Mouse (Mus musculus) heart, embryonic 14.5 days (tissue): ENCODE results near the gene Slc15a1. TPM values are rescaled to one million over a fixed set of nuclear protein-coding genes. Genes with fewer than 3 reads are reported as not detected.

Experiments
- ATAC-seq: fragments of 200-750 bp; cut with Nextera tagmentation; 2 replicates; pipeline ENCODE4 v1.8.0; 2017; ENCODE audit warnings: low read depth, moderate TSS enrichment; ENCODE audit not compliant: insufficient number of reproducible peaks, insufficient read depth, low FRiP score
- H3K27ac ChIP-seq, 2 experiments: fragments of 200-500 bp in 1 of 2; fragments of 300-500 bp in 1 of 2; sonication (generic) in 1 of 2; replicated peaks in 1 of 2; 2 replicates each; pipeline ENCODE4 v1.5.1; 2012 to 2014; ENCODE audit warnings: low read depth in 2 of 2, low read length in 2 of 2, control low read depth in 1 of 2, mild to moderate bottlenecking in 1 of 2, mixed read lengths in 1 of 2; ENCODE audit not compliant: control insufficient read depth in 1 of 2, insufficient read depth in 1 of 2
- H3K27me3 ChIP-seq: fragments of 300-500 bp; sonication (generic); 2 replicates; pipeline ENCODE4 v1.6.1; 2014; ENCODE audit warnings: mild to moderate bottlenecking, low read length, control low read depth; ENCODE audit not compliant: control insufficient read depth, insufficient read depth
- H3K36me3 ChIP-seq: fragments of 300-500 bp; sonication (generic); 2 replicates; pipeline ENCODE4 v1.6.1; 2014; ENCODE audit warnings: mild to moderate bottlenecking, control low read depth, low read length, mixed read lengths; ENCODE audit not compliant: control insufficient read depth, insufficient read depth
- H3K4me1 ChIP-seq, 2 experiments: fragments of 200-500 bp in 1 of 2; fragments of 300-500 bp in 1 of 2; sonication (generic) in 1 of 2; 2 replicates each; pipeline ENCODE4 v1.6.1; 2012 to 2014; ENCODE audit warnings: low read length in 2 of 2, control low read depth in 1 of 2, mixed read lengths in 1 of 2; ENCODE audit not compliant: control insufficient read depth in 2 of 2, insufficient read depth in 2 of 2
- H3K4me2 ChIP-seq: fragments of 300-500 bp; sonication (generic); 2 replicates; pipeline ENCODE4 v1.6.1; 2014; ENCODE audit warnings: mild to moderate bottlenecking, low read length
- H3K4me3 ChIP-seq, 2 experiments: fragments of 200-500 bp in 1 of 2; fragments of 300-500 bp in 1 of 2; sonication (generic) in 1 of 2; 2 replicates each; pipeline ENCODE4 v1.5.1; 2012 to 2014; ENCODE audit warnings: low read length in 2 of 2, mild to moderate bottlenecking in 2 of 2, control low read depth in 1 of 2, low read depth in 1 of 2, moderate library complexity in 1 of 2; ENCODE audit not compliant: control insufficient read depth in 1 of 2, insufficient read depth in 1 of 2
- H3K9ac ChIP-seq: fragments of 300-500 bp; sonication (generic); 2 replicates; pipeline ENCODE4 v1.6.1; 2014; ENCODE audit warnings: mild to moderate bottlenecking, low read length
- H3K9me3 ChIP-seq: fragments of 300-500 bp; sonication (generic); 2 replicates; pipeline ENCODE4 v1.6.1; 2016; ENCODE audit warnings: low read length, control low read depth; ENCODE audit not compliant: control insufficient read depth
- WGBS: fragments of 180-500 bp; shearing (Covaris S2); extraction: QIAGEN DNeasy Blood & Tissue Kit; methylation state at CpG from one replicate; pipeline ENCODE4 v1.1.7; 2014; 5-methylcytosine and 5-hydroxymethylcytosine counted together
- polyA plus RNA-seq: library from polyadenylated mRNA; unstranded; fragments of >200 nt; fragmentation: Nextera tagmentation; extraction: Ambion mirVana; gene quantifications from 2 replicates; pipeline ENCODE4 v1.2.1, GENCODE M21; 2014

Slc15a1 gene
- polyA plus RNA-seq, 1 experiment from 2014 or later = 0.09 TPM

GRCm38 (mm10) chr14:121541262-121541661 lies 36.2 kb upstream of the Slc15a1 start:
- no peak overlapping the region for H3K4me2 ChIP-seq
- 39% methylated on average over 7 of the region's 7 CpGs for WGBS
- H3K27ac ChIP-seq = no peak overlapping the region
- peaks cover 7 to 14% of the 10 kb centered on the region in 2 experiments; a peak in 3 of 4 replicates for H3K4me1 ChIP-seq
- no peak for ATAC-seq
- H3K36me3 ChIP-seq = 0 out of 2 replicates have a peak, but pooled peaks cover 6% of the 10 kb centered on the region
- no peaks in the 10 kb centered on the region for H3K9me3 ChIP-seq
- no peak overlapping the region for H3K4me3 ChIP-seq
- no peak overlapping the region for H3K9ac ChIP-seq
- no peaks in the 10 kb centered on the region for H3K27me3 ChIP-seq

GRCm38 (mm10) chr14:121534501-121534900 lies 29.4 kb upstream of the Slc15a1 start:
- H3K27ac ChIP-seq = no peak overlapping the region
- no peaks in the 10 kb centered on the region for H3K9me3 ChIP-seq
- H3K4me3 ChIP-seq = no peak overlapping the region
- no peak overlapping the region for H3K9ac ChIP-seq
- no peaks in the 10 kb centered on the region for H3K27me3 ChIP-seq
- no peak for ATAC-seq
- no peaks in the 10 kb centered on the region for H3K36me3 ChIP-seq
- 72% methylated on average over 3 of the region's 3 CpGs for WGBS
- 0 out of 4 replicates have a peak, but pooled peaks cover 0 to 6% of the 10 kb centered on the region in 2 experiments for H3K4me1 ChIP-seq
- no peak overlapping the region for H3K4me2 ChIP-seq

DNA sequence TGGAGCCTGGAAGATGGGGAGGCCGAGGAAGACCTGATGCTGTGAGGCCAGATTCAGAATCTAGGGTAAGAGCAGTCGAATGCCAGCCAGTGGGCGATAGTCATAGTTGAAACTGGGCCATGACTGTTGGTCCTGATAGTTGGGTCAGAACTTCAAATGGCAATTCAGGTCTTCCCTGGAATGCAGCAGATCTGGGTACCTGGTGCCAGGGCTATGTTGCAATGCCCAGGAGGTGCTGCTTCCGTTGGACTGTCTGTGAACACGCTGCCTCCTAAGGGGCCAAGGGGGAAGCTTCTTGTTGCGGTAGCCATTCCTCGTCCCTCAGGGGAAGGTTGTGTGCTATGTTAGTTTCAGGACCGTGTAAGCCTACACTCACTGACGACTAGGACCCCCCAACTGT lies 25.8 kb upstream of the Slc15a1 start:
- Histone ChIP-seq H3K36me3 (no peaks in the 10 kb centered on the region), H3K4me1 (no peaks in the 10 kb centered on the region), H3K27me3 (no peaks in the 10 kb centered on the region), H3K27ac (no peak overlapping the region), H3K4me2 (no peak overlapping the region), H3K9me3 (no peaks in the 10 kb centered on the region), H3K9ac (no peak overlapping the region), H3K4me3 (no peak overlapping the region)
- ATAC-seq = no peak
- WGBS = 82% methylated on average over 9 of the region's 9 CpGs

- ATAC-seq = no peak
- WGBS = 75% methylated on average over 3 of the region's 3 CpGs
- no peak overlapping the region for H3K4me2 ChIP-seq
Observed at GRCm38 (mm10) chr14:121527883-121528282, 22.8 kb upstream of the Slc15a1 start.

DNA sequence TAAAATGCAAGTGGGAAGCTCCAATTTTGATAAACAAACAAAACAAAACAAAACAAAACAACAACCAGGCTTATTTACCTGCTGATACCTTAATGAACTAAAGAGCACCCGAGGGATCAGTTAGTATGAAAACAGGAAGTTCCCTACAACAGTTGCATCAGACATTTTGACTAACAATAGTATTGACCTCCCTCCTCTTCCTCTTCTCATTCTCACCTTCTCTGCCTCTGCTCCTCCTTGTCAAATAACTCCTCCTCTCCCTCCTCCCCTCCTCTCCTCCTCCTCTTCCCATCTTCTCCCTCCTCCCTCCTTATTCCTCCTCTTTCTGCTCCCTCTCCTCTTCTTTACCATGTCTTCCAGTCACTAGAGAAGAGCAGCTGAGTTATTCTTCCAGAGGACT lies 22.1 kb upstream of the Slc15a1 start:
- Histone ChIP-seq H3K9ac (no peak overlapping the region), H3K36me3 (no peaks in the 10 kb centered on the region), H3K9me3 (no peaks in the 10 kb centered on the region), H3K27ac (no peak overlapping the region), H3K4me3 (no peak overlapping the region), H3K4me2 (no peak overlapping the region), H3K27me3 (no peaks in the 10 kb centered on the region), H3K4me1 (peaks cover 1% of the 10 kb centered on the region in 2 experiments; a peak in 3 of 4 replicates)
- 68% methylated on average over 1 of the region's 1 CpGs for WGBS
- no peak for ATAC-seq

More at GRCm38 (mm10) chr14:121527883-121528282, 22.8 kb upstream of the Slc15a1 start:
- Histone ChIP-seq H3K4me3 (no peak overlapping the region), H3K27ac (no peak overlapping the region), H3K27me3 (no peaks in the 10 kb centered on the region), H3K9ac (no peak overlapping the region), H3K36me3 (no peaks in the 10 kb centered on the region), H3K4me1 (no peaks in the 10 kb centered on the region), H3K9me3 (no peaks in the 10 kb centered on the region)

GRCm38 (mm10) chr14:121521709-121522108 lies 16.7 kb upstream of the Slc15a1 start:
- Histone ChIP-seq H3K4me1 (peaks cover 14 to 15% of the 10 kb centered on the region in 2 experiments), H3K4me2 (no peak overlapping the region; the same call in 1 of the 2 replicates), H3K36me3 (no peaks in the 10 kb centered on the region), H3K9me3 (no peaks in the 10 kb centered on the region), H3K9ac (no peak overlapping the region), H3K4me3 (no peak overlapping the region), H3K27me3 (no peaks in the 10 kb centered on the region), H3K27ac (peak overlapping the region; percentile 62 to 67)
- 36% methylated on average over 4 of the region's 4 CpGs for WGBS
- no peak for ATAC-seq

GRCm38 (mm10) chr14:121516881-121517280 lies 11.8 kb upstream of the Slc15a1 start:
- Histone ChIP-seq H3K9ac (no peak overlapping the region), H3K9me3 (no peaks in the 10 kb centered on the region), H3K4me3 (no peak overlapping the region), H3K36me3 (no peaks in the 10 kb centered on the region), H3K4me1 (peaks cover 9 to 10% of the 10 kb centered on the region in 2 experiments), H3K27me3 (no peaks in the 10 kb centered on the region), H3K27ac (no peak overlapping the region), H3K4me2 (no peak overlapping the region)
- whole genome bisulfite sequencing = 81% methylated on average over 5 of the region's 5 CpGs
- ATAC-seq = no peak

DNA sequence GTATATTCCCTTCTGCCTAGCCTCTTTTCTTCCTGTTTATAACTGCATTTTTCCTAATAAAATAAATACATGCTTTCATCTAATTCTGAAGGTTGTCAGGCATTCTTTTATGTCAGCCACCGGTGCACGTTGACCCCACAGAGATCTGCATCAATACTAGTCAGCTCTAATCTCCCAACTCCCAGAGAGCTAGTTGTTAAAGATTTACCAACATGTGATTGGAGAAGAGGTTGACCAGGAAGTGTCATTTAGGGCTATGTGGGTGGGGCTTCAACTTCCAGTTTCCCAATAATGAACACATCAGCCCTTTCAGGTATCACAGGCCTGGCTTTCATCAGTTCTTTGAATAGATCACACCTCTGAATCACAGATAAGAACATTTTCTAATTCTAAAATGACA lies 3.9 kb upstream of the Slc15a1 start:
- no peak overlapping the region for H3K9ac ChIP-seq
- no peaks in the 10 kb centered on the region for H3K36me3 ChIP-seq
- no peak overlapping the region for H3K4me3 ChIP-seq
- H3K27ac ChIP-seq = no peak overlapping the region
- H3K9me3 ChIP-seq = no peaks in the 10 kb centered on the region
- no peak for ATAC-seq
- WGBS = 79% methylated on average over 2 of the region's 2 CpGs
- H3K4me1 ChIP-seq = peaks cover 3 to 5% of the 10 kb centered on the region in 2 experiments; a peak in 2 of 4 replicates
- H3K4me2 ChIP-seq = no peak overlapping the region
- H3K27me3 ChIP-seq = peaks cover 29% of the 10 kb centered on the region
